Mouse (Mus musculus) forebrain, embryonic 13.5 days (tissue): Measurements from ENCODE around the gene Nek10. TPM values are rescaled to one million over a fixed set of nuclear protein-coding genes. Genes with fewer than 3 reads are reported as not detected.
A peak's percentile ranks its signal among the peaks of the same experiment; 100 is the strongest.

Source experiments
- ATAC-seq: fragments of 200-750 bp; cut with Nextera tagmentation; 2 replicates; pipeline ENCODE4 v1.8.0; 2017
- H3K27ac ChIP-seq: fragments of 300-500 bp; sonication (generic); 2 replicates; pipeline ENCODE4 v1.5.1; 2015; ENCODE audit warnings: inconsistent platforms, mild to moderate bottlenecking, moderate library complexity
- H3K27me3 ChIP-seq: fragments of 300-500 bp; sonication (generic); 2 replicates; pipeline ENCODE4 v1.6.1; 2015; ENCODE audit warnings: mild to moderate bottlenecking, inconsistent platforms
- H3K36me3 ChIP-seq: fragments of 300-500 bp; sonication (generic); 2 replicates; pipeline ENCODE4 v1.6.1; 2015; ENCODE audit warnings: mild to moderate bottlenecking, inconsistent platforms; ENCODE audit not compliant: poor library complexity, severe bottlenecking
- H3K4me1 ChIP-seq: fragments of 300-500 bp; sonication (generic); 2 replicates; pipeline ENCODE4 v1.6.1; 2015; ENCODE audit warnings: inconsistent platforms
- H3K4me2 ChIP-seq: fragments of 300-500 bp; sonication (generic); 2 replicates; pipeline ENCODE4 v1.6.1; 2015; ENCODE audit warnings: inconsistent platforms, mild to moderate bottlenecking, moderate library complexity
- H3K4me3 ChIP-seq: fragments of 300-500 bp; sonication (generic); 2 replicates; pipeline ENCODE4 v1.5.1; 2015; ENCODE audit warnings: mild to moderate bottlenecking, inconsistent platforms
- H3K9ac ChIP-seq: fragments of 300-500 bp; sonication (generic); 2 replicates; pipeline ENCODE4 v1.6.1; 2015; ENCODE audit warnings: mild to moderate bottlenecking, inconsistent platforms
- H3K9me3 ChIP-seq: fragments of 300-500 bp; sonication (generic); replicated peaks from 2 replicates; pipeline ENCODE4 v1.6.1; 2016; ENCODE audit warnings: inconsistent platforms
- WGBS: fragments of 180-500 bp; shearing (Covaris S2); methylation state at CpG from one replicate; pipeline ENCODE4 v1.1.7; 2015; 5-methylcytosine and 5-hydroxymethylcytosine counted together
- polyA plus RNA-seq: library from polyadenylated mRNA; unstranded; fragments of >200 nt; fragmentation: Nextera tagmentation; extraction: Ambion mirVana; gene quantifications from 2 replicates; pipeline ENCODE4 v1.2.1, GENCODE M21; 2015

Gene Nek10
- polyA plus RNA-seq, 1 experiment from 2014 or later: 0.08 TPM

GRCm38 (mm10) chr14:14893932-14894652 is 90.9 kb downstream of the Nek10 start:
- Histone ChIP-seq H3K36me3 (no peaks in the 10 kb centered on the region), H3K4me1 (peaks cover 9% of the 10 kb centered on the region), H3K27ac (no peak overlapping the region), H3K9me3 (no peaks in the 10 kb centered on the region), H3K9ac (no peak overlapping the region), H3K4me2 (no peak overlapping the region), H3K4me3 (no peak overlapping the region), H3K27me3 (no peaks in the 10 kb centered on the region)
- peak; percentile 75 for ATAC-seq
- 23% methylated on average over 2 of the region's 4 CpGs for WGBS

- no peak overlapping the region for H3K4me3 ChIP-seq
- no peaks in the 10 kb centered on the region for H3K9me3 ChIP-seq
- peaks cover 9% of the 10 kb centered on the region for H3K4me1 ChIP-seq
- H3K4me2 ChIP-seq: no peak overlapping the region
- no peaks in the 10 kb centered on the region for H3K27me3 ChIP-seq
- no peaks in the 10 kb centered on the region for H3K36me3 ChIP-seq
- ATAC-seq: no peak
- no peak overlapping the region for H3K9ac ChIP-seq
- no peak overlapping the region for H3K27ac ChIP-seq
These were observed 91.6 kb downstream of the Nek10 start for GRCm38 (mm10) chr14:14894776-14895175.

GRCm38 (mm10) chr14:14895363-14895762 is 92.1 kb downstream of the Nek10 start:
- Histone ChIP-seq H3K4me1 (peaks cover 9% of the 10 kb centered on the region), H3K9me3 (no peaks in the 10 kb centered on the region), H3K4me3 (no peak overlapping the region), H3K4me2 (no peak overlapping the region), H3K9ac (no peak overlapping the region), H3K27me3 (no peaks in the 10 kb centered on the region), H3K27ac (no peak overlapping the region), H3K36me3 (no peaks in the 10 kb centered on the region)
- ATAC-seq: no peak
- WGBS: 92% methylated on average over 2 of the region's 2 CpGs

GRCm38 (mm10) chr14:14896399-14897136 is 93.4 kb downstream of the Nek10 start:
- Histone ChIP-seq H3K9me3 (no peaks in the 10 kb centered on the region), H3K4me1 (peaks cover 9% of the 10 kb centered on the region), H3K36me3 (no peaks in the 10 kb centered on the region), H3K4me2 (no peak overlapping the region), H3K9ac (no peak overlapping the region), H3K27ac (no peak overlapping the region), H3K4me3 (no peak overlapping the region), H3K27me3 (no peaks in the 10 kb centered on the region)
- 69% methylated on average over 3 of the region's 3 CpGs for WGBS
- peak; percentile 61; the same call in 1 of the 2 replicates for ATAC-seq

GRCm38 (mm10) chr14:14904750-14905529 is 101.7 kb downstream of the Nek10 start:
- 17% methylated on average over 9 of the region's 9 CpGs for WGBS

GRCm38 (mm10) chr14:14905530-14905852 is 102.3 kb downstream of the Nek10 start:
- Histone ChIP-seq H3K9me3 (no peaks in the 10 kb centered on the region), H3K27me3 (no peaks in the 10 kb centered on the region), H3K27ac (no peak overlapping the region), H3K4me2 (no peak overlapping the region), H3K9ac (no peak overlapping the region), H3K4me3 (no peak overlapping the region), H3K36me3 (no peaks in the 10 kb centered on the region), H3K4me1 (no peaks in the 10 kb centered on the region)
- peak; percentile 38; the same call in 1 of the 2 replicates for ATAC-seq
- 80% methylated on average over 5 of the region's 5 CpGs for WGBS

More at GRCm38 (mm10) chr14:14904750-14905529, 101.7 kb downstream of the Nek10 start:
- H3K4me2 ChIP-seq: peak overlapping the region; percentile 45
- no peak overlapping the region for H3K9ac ChIP-seq
- no peaks in the 10 kb centered on the region for H3K9me3 ChIP-seq
- H3K36me3 ChIP-seq: no peaks in the 10 kb centered on the region
- H3K4me1 ChIP-seq: no peaks in the 10 kb centered on the region
- H3K4me3 ChIP-seq: no peak overlapping the region
- ATAC-seq: peak; percentile 88
- H3K27me3 ChIP-seq: no peaks in the 10 kb centered on the region
- no peak overlapping the region for H3K27ac ChIP-seq

- no peak overlapping the region for H3K9ac ChIP-seq
- H3K27me3 ChIP-seq: no peaks in the 10 kb centered on the region
- WGBS: 80% methylated on average over 1 of the region's 1 CpGs
- ATAC-seq: no peak
- H3K9me3 ChIP-seq: no peaks in the 10 kb centered on the region
- no peaks in the 10 kb centered on the region for H3K36me3 ChIP-seq
- H3K4me2 ChIP-seq: no peak overlapping the region
- H3K27ac ChIP-seq: no peak overlapping the region
- no peaks in the 10 kb centered on the region for H3K4me1 ChIP-seq
- no peak overlapping the region for H3K4me3 ChIP-seq
These were observed 122.4 kb downstream of the Nek10 start for GRCm38 (mm10) chr14:14925615-14926014.

GRCm38 (mm10) chr14:14927559-14927958 is 124.3 kb downstream of the Nek10 start:
- no peaks in the 10 kb centered on the region for H3K4me1 ChIP-seq
- no peaks in the 10 kb centered on the region for H3K9me3 ChIP-seq
- ATAC-seq: no peak
- H3K4me2 ChIP-seq: no peak overlapping the region
- no peak overlapping the region for H3K27ac ChIP-seq
- H3K27me3 ChIP-seq: no peaks in the 10 kb centered on the region
- no peak overlapping the region for H3K9ac ChIP-seq
- H3K36me3 ChIP-seq: no peaks in the 10 kb centered on the region
- H3K4me3 ChIP-seq: no peak overlapping the region
- 90% methylated on average over 2 of the region's 2 CpGs for WGBS

GRCm38 (mm10) chr14:14934977-14935376 is 131.8 kb downstream of the Nek10 start:
- Histone ChIP-seq H3K4me3 (no peak overlapping the region), H3K27me3 (no peaks in the 10 kb centered on the region), H3K4me2 (no peak overlapping the region), H3K9ac (no peak overlapping the region), H3K36me3 (no peaks in the 10 kb centered on the region), H3K27ac (no peak overlapping the region), H3K4me1 (0 out of 2 replicates have a peak, but pooled peaks cover 7% of the 10 kb centered on the region), H3K9me3 (no peaks in the 10 kb centered on the region)
- ATAC-seq: peak; percentile 51; the same call in 1 of the 2 replicates
- 32% methylated on average over 2 of the region's 2 CpGs for WGBS

- H3K9me3 ChIP-seq: no peaks in the 10 kb centered on the region
- no peak overlapping the region for H3K4me3 ChIP-seq
- H3K27ac ChIP-seq: no peak overlapping the region
- H3K4me2 ChIP-seq: no peak overlapping the region
- ATAC-seq: no peak
- H3K27me3 ChIP-seq: no peaks in the 10 kb centered on the region
- no peak overlapping the region for H3K9ac ChIP-seq
- no peaks in the 10 kb centered on the region for H3K36me3 ChIP-seq
- peaks cover 13% of the 10 kb centered on the region; the same call in 1 of the 2 replicates for H3K4me1 ChIP-seq
These were observed 142.7 kb downstream of the Nek10 start for GRCm38 (mm10) chr14:14945930-14946329.

- Histone ChIP-seq H3K27ac (no peak overlapping the region), H3K4me3 (no peak overlapping the region), H3K27me3 (no peaks in the 10 kb centered on the region), H3K4me1 (peaks cover 13% of the 10 kb centered on the region; the same call in 1 of the 2 replicates), H3K9me3 (no peaks in the 10 kb centered on the region), H3K36me3 (no peaks in the 10 kb centered on the region), H3K9ac (no peak overlapping the region), H3K4me2 (no peak overlapping the region)
- ATAC-seq: peak; percentile 74
- 6% methylated on average over 2 of the region's 2 CpGs for WGBS
These were observed 145.8 kb downstream of the Nek10 start for GRCm38 (mm10) chr14:14949023-14949422.

- Histone ChIP-seq H3K4me1 (peaks cover 13% of the 10 kb centered on the region; the same call in 1 of the 2 replicates), H3K4me3 (no peak overlapping the region), H3K27me3 (no peaks in the 10 kb centered on the region), H3K9ac (no peak overlapping the region), H3K36me3 (no peaks in the 10 kb centered on the region), H3K9me3 (no peaks in the 10 kb centered on the region), H3K4me2 (no peak overlapping the region), H3K27ac (no peak overlapping the region)
- 69% methylated on average over 1 of the region's 1 CpGs for WGBS
- ATAC-seq: 0 out of 2 replicates have a peak, but pooled peaks have one; percentile 51
These were observed 148.6 kb downstream of the Nek10 start for GRCm38 (mm10) chr14:14951808-14952207.
